Mouse (Mus musculus) CH12.LX (cell line): ENCODE measurements around the gene Gm20521. TPM values are rescaled to one million over a fixed set of nuclear protein-coding genes. Genes with fewer than 3 reads are reported as not detected.

Experiments
- DNase-seq: peaks from one replicate; pipeline ENCODE4 v3.0.0-alpha.2; 2013; ENCODE audit errors: extremely low read depth
- H3K27ac ChIP-seq: 2 replicates; pipeline ENCODE4 v1.5.1; 2012; ENCODE audit warnings: low read depth, mild to moderate bottlenecking, control low read depth, moderate library complexity; ENCODE audit not compliant: insufficient read depth
- H3K27me3 ChIP-seq: replicated peaks from 2 replicates; pipeline ENCODE3; 2012; ENCODE audit warnings: inconsistent platforms
- H3K36me3 ChIP-seq, 2 experiments: replicated peaks in 1 of 2; 2 replicates each; pipeline versions ENCODE3 to v1.6.1; 2012; ENCODE audit warnings: inconsistent platforms in 1 of 2, low read length in 1 of 2, mild to moderate bottlenecking in 1 of 2, mixed read lengths in 1 of 2, moderate library complexity in 1 of 2; ENCODE audit not compliant: control insufficient read depth in 1 of 2, insufficient read depth in 1 of 2
- H3K4me1 ChIP-seq, 2 experiments: 2 replicates each; pipeline ENCODE4 v1.6.1; 2012; ENCODE audit warnings: inconsistent platforms in 1 of 2, moderate library complexity in 1 of 2; ENCODE audit not compliant: insufficient read depth in 2 of 2, control insufficient read depth in 1 of 2
- H3K4me2 ChIP-seq: 2 replicates; pipeline ENCODE4 v1.6.1; 2012; ENCODE audit warnings: low read depth, mild to moderate bottlenecking, control low read depth; ENCODE audit not compliant: poor library complexity, insufficient read depth, severe bottlenecking
- H3K4me3 ChIP-seq, 3 experiments: fragments of 150-350 bp in 1 of 3; sonication (generic) in 1 of 3; replicated peaks in 1 of 3; 2 replicates each; pipeline versions ENCODE3 to v1.5.1; 2011 to 2012; ENCODE audit warnings: low read depth in 2 of 3, low read length in 2 of 3, mild to moderate bottlenecking in 2 of 3, moderate library complexity in 2 of 3, control low read depth in 1 of 3, improper control_type of control experiment in 1 of 3, inconsistent platforms in 1 of 3, mixed read lengths in 1 of 3; ENCODE audit not compliant: poor library complexity in 1 of 3
- H3K79me2 ChIP-seq: replicated peaks from 2 replicates; pipeline ENCODE4 v1.6.1; 2012; ENCODE audit warnings: mild to moderate bottlenecking, moderate library complexity; ENCODE audit not compliant: control insufficient read depth, poor library complexity, insufficient read depth, severe bottlenecking; ENCODE audit errors: extremely low read depth
- H3K9ac ChIP-seq: 2 replicates; pipeline ENCODE4 v1.6.1; 2012; ENCODE audit warnings: low read depth, mild to moderate bottlenecking, control low read depth, moderate library complexity; ENCODE audit not compliant: insufficient read depth
- H3K9me3 ChIP-seq: replicated peaks from 2 replicates; pipeline ENCODE3; 2012; ENCODE audit warnings: low read length, inconsistent platforms, mixed read lengths
- BHLHE40 ChIP-seq: IDR thresholded peaks from 2 replicates; pipeline ENCODE4 v1.6.1; 2011; ENCODE audit warnings: mild to moderate bottlenecking, low read depth, low read length, improper control_type of control experiment
- E2F4 ChIP-seq: IDR thresholded peaks from 2 replicates; pipeline ENCODE4 v1.6.1; 2011; ENCODE audit warnings: low read depth, low read length, improper control_type of control experiment; ENCODE audit not compliant: insufficient replicate concordance
- ETS1 ChIP-seq: conservative IDR thresholded peaks from 2 replicates; pipeline ENCODE4 v1.6.1; 2012; ENCODE audit warnings: low read depth, mild to moderate bottlenecking, inconsistent platforms, low read length, improper control_type of control experiment, moderate library complexity
- JUND ChIP-seq: conservative IDR thresholded peaks from 2 replicates; pipeline ENCODE4 v1.6.1; 2011; ENCODE audit warnings: low read depth, low read length, improper control_type of control experiment
- MAFK ChIP-seq: IDR thresholded peaks from 2 replicates; pipeline ENCODE4 v1.6.1; 2011; ENCODE audit warnings: low read length, improper control_type of control experiment; ENCODE audit not compliant: insufficient replicate concordance
- MAX ChIP-seq: IDR thresholded peaks from 2 replicates; pipeline ENCODE4 v1.6.1; 2011; ENCODE audit warnings: low read length, improper control_type of control experiment
- MXI1 ChIP-seq: IDR thresholded peaks from 2 replicates; pipeline ENCODE4 v1.6.1; 2011; ENCODE audit warnings: mild to moderate bottlenecking, low read depth, low read length, improper control_type of control experiment
- MYC ChIP-seq: IDR thresholded peaks from 2 replicates; pipeline ENCODE4 v1.6.1; 2011; ENCODE audit warnings: low read depth, mild to moderate bottlenecking, improper control_type of control experiment, low read length
- NELFE ChIP-seq: IDR thresholded peaks from 2 replicates; pipeline ENCODE4 v1.6.1; 2011; ENCODE audit warnings: low read depth, low read length, improper control_type of control experiment
- PAX5 ChIP-seq: IDR thresholded peaks from 2 replicates; pipeline ENCODE4 v1.6.1; 2012; ENCODE audit warnings: low read length, inconsistent platforms, mixed read lengths
- POLR2AphosphoS2 ChIP-seq: IDR thresholded peaks from 2 replicates; pipeline ENCODE4 v1.6.1; 2011; ENCODE audit warnings: low read depth, low read length, improper control_type of control experiment
- SIN3A ChIP-seq: IDR thresholded peaks from 2 replicates; pipeline ENCODE4 v1.6.1; 2012; ENCODE audit warnings: low read length, improper control_type of control experiment, inconsistent platforms
- SMC3 ChIP-seq: IDR thresholded peaks from 2 replicates; pipeline ENCODE4 v1.6.1; 2011; ENCODE audit warnings: low read depth, low read length, improper control_type of control experiment
- UBTF ChIP-seq: IDR thresholded peaks from 2 replicates; pipeline ENCODE4 v1.6.1; 2012; ENCODE audit warnings: low read depth, mild to moderate bottlenecking, inconsistent platforms, low read length, improper control_type of control experiment, moderate library complexity
- USF2 ChIP-seq: conservative IDR thresholded peaks from 2 replicates; pipeline ENCODE4 v1.6.1; 2011; ENCODE audit warnings: low read depth, low read length, improper control_type of control experiment
- ZNF384 ChIP-seq: IDR thresholded peaks from 2 replicates; pipeline ENCODE4 v1.6.1; 2012; ENCODE audit warnings: low read depth, low read length, improper control_type of control experiment, inconsistent platforms
- dilution Hi-C: fragments of 300-500 bp; cut with MboI; formaldehyde crosslinking; loops from 2 replicates; pipeline ENCODE4 v1.14.3; 2020; ENCODE audit warnings: low sequenced_read_pairs; ENCODE audit not compliant: extremely low pct_unique_long_range_greater_than_20kb, extremely low pct_ligation_motif_present
- in situ Hi-C: fragments of 300-500 bp; cut with MboI; formaldehyde crosslinking; loops from 3 replicates; pipeline ENCODE4 v1.14.3; 2019; ENCODE audit warnings: low sequenced_read_pairs, low pct_ligation_motif_present, low pct_unique_long_range_greater_than_20kb, mixed read lengths
- polyA plus RNA-seq: library from polyadenylated mRNA; unstranded; fragments of >175 nt; gene quantifications from 2 replicates; pipeline ENCODE4 v1.2.1, GENCODE M21; 2012; ENCODE audit warnings: low read depth; ENCODE audit not compliant: insufficient read length
- total RNA-seq, 2 experiments: library from RNA; depleted of rRNA; stranded (reverse); fragments of 300-350 nt in 1 of 2; fragments of >200 nt in 1 of 2; gene quantifications; 2 replicates each; pipeline ENCODE4 v1.2.3; 2012 to 2014

The Gm20521 gene
- total and polyA plus RNA-seq, 3 experiments: not detected

DNA sequence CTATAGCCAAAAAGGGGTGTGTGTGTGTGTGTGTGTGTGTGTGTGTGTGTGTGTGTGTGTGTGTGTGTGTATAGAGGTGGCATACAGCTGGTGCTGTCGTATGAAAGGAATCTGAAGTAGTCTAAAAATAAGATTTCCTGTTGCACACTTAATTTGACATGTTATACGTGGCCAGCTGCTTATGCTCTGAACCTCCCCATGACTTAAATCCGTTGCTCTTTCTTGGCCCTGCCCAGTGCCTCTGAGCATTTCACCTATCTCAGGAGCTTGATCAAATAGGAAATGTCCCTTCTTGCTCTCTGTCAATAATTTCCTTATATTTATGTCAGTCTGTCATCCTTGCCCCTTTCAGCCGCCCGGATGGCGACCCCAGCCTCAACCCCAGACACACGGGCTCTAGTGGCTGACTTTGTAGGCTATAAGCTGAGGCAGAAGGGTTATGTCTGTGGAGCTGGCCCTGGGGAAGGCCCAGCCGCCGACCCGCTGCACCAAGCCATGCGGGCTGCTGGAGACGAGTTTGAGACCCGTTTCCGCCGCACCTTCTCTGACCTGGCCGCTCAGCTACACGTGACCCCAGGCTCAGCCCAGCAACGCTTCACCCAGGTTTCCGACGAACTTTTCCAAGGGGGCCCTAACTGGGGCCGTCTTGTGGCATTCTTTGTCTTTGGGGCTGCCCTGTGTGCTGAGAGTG lies 926 bp downstream of the Gm20521 start:
- peaks cover 9% of the 10 kb centered on the region for H3K27me3 ChIP-seq
- in situ Hi-C loops (no loop called here), dilution Hi-C loops (no loop called here)
- no peak overlapping the region for H3K27ac ChIP-seq
- H3K9ac ChIP-seq: no peak overlapping the region
- H3K79me2 ChIP-seq: no peaks in the 10 kb centered on the region
- H3K4me3 ChIP-seq: peak overlapping the region in 2 of 3 experiments; percentile 33 to 40
- H3K9me3 ChIP-seq: no peaks in the 10 kb centered on the region
- TF ChIP-seq MAX: no peak
- no peak for TF ChIP-seq UBTF
- TF ChIP-seq MXI1: no peak
- no peak for TF ChIP-seq SMC3
- H3K4me1 ChIP-seq: no peaks in the 10 kb centered on the region
- H3K36me3 ChIP-seq: peaks cover 0 to 2% of the 10 kb centered on the region in 2 experiments
- DNase-seq: no peak
- no peak overlapping the region for H3K4me2 ChIP-seq

DNA sequence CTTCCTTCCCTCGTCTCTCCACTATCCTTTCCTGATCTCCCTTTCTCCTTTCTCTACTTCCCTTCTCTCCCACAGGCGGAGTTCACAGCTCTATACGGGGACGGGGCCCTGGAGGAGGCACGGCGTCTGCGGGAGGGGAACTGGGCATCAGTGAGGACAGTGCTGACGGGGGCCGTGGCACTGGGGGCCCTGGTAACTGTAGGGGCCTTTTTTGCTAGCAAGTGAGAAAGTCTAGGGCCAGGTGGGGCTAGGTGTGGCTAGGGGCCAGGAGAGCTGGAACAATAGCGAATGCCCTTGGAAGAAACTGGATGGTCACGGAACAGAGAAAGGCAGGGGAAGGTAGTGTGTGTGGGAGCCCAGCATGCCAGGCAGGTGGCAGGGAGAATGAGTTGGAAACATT lies 2.1 kb downstream of the Gm20521 start:
- Histone ChIP-seq H3K4me1 (no peaks in the 10 kb centered on the region), H3K27ac (no peak overlapping the region), H3K9ac (no peak overlapping the region), H3K9me3 (no peaks in the 10 kb centered on the region), H3K27me3 (peaks cover 9% of the 10 kb centered on the region), H3K36me3 (peaks cover 0 to 2% of the 10 kb centered on the region in 2 experiments), H3K4me3 (no peak overlapping the region), H3K4me2 (no peak overlapping the region), H3K79me2 (no peaks in the 10 kb centered on the region)
- TF ChIP-seq JUND: no peak
- no peak for TF ChIP-seq USF2
- TF ChIP-seq SIN3A: no peak
- no peak for TF ChIP-seq MAFK
- TF ChIP-seq BHLHE40: no peak
- no peak for TF ChIP-seq NELFE
- no peak for TF ChIP-seq ETS1
- no peak for TF ChIP-seq POLR2AphosphoS2
- TF ChIP-seq MYC: no peak
- no peak for TF ChIP-seq E2F4
- TF ChIP-seq ZNF384: no peak
- TF ChIP-seq MAX: no peak
- no peak for TF ChIP-seq PAX5
- TF ChIP-seq MXI1: no peak
- dilution Hi-C loops (no loop called here), in situ Hi-C loops (no loop called here)
- no peak for DNase-seq
